Mouse (Mus musculus): Measurements from ENCODE around the gene Slc5a6. TPM values are rescaled to one million over a fixed set of nuclear protein-coding genes. Genes with fewer than 3 reads are reported as not detected.

Gene Slc5a6
- 10.9 and 15.4 TPM in 2 replicates for total RNA-seq (2012; rRNA removed)
- total RNA-seq (2014; rRNA removed), result 8.9 and 9.0 TPM in 2 replicates
- polyA plus RNA-seq (2012; ENCODE audit: insufficient read length, low read depth), result 17.1 and 18.6 TPM in 2 replicates

GRCm38 (mm10) chr5:31048763-31049641 lies at the start of gene Slc5a6:
Gene Slc5a6, minus strand, starts transcription at chr5:31048924.
- no peaks in the 10 kb centered on the region for H3K27me3 ChIP-seq (replicated peaks)
- peak; percentile 74 for DNase-seq (ENCODE audit: extremely low read depth)
- H3K4me1 ChIP-seq (ENCODE audit: control insufficient read depth in 1 of 2, insufficient read depth in 2 of 2), result peaks cover 0 to 30% of the 10 kb centered on the region in 2 experiments; a peak in 2 of 4 replicates
- peak within 1 kb of the TSS; percentile 76 for H3K27ac ChIP-seq (ENCODE audit: insufficient read depth, low read depth)
- in situ Hi-C loops (cut with MboI; ENCODE audit: low pct_ligation_motif_present, low pct_unique_long_range_greater_than_20kb, low sequenced_read_pairs), result no loop called here
- TF ChIP-seq SIN3A (IDR thresholded peaks at IDR 0.05; ENCODE audit: low read length) (peak; percentile 26; the same call in 1 of the 2 replicates), HCFC1 (IDR thresholded peaks at IDR 0.05; ENCODE audit: low read depth, low read length) (peak; percentile 65), MYC (IDR thresholded peaks at IDR 0.05; ENCODE audit: low read depth, low read length) (0 out of 2 replicates have a peak, but pooled peaks have one; percentile 55), ZNF384 (IDR thresholded peaks at IDR 0.05; ENCODE audit: low read depth, low read length) (peak; percentile 80), GABPA (IDR thresholded peaks at IDR 0.05; ENCODE audit: insufficient replicate concordance, low read depth, low read length) (no peak), SMC3 (IDR thresholded peaks at IDR 0.05; ENCODE audit: low read depth, low read length) (peak; percentile 8; the same call in 1 of the 2 replicates), ZMIZ1 (IDR thresholded peaks at IDR 0.05; ENCODE audit: low read depth, low read length) (no peak), NRF1 (IDR thresholded peaks at IDR 0.05; ENCODE audit: low read depth, low read length) (no peak), TBP (conservative IDR thresholded peaks at IDR 0.05; ENCODE audit: low read depth, low read length) (peak; percentile 9; the same call in 1 of the 2 replicates), CTCF (conservative IDR thresholded peaks at IDR 0.05 in 1 of 2, IDR thresholded peaks at IDR 0.05 in 1 of 2; ENCODE audit: low read depth in 2 of 2, low read length in 2 of 2) (peak; percentile 26 to 67; a peak in 2 of 4 replicates)
- H3K36me3 ChIP-seq (replicated peaks in 1 of 2; ENCODE audit: control insufficient read depth in 1 of 2, insufficient read depth in 1 of 2, low read length in 1 of 2), result peaks cover 9 to 29% of the 10 kb centered on the region in 2 experiments
- peaks cover 3% of the 10 kb centered on the region; the same call in 1 of the 2 replicates for H3K79me2 ChIP-seq (replicated peaks; ENCODE audit: control insufficient read depth, extremely low read depth, insufficient read depth, poor library complexity, severe bottlenecking)
- no peaks in the 10 kb centered on the region for H3K9me3 ChIP-seq (replicated peaks; ENCODE audit: low read length)
- H3K4me3 ChIP-seq (replicated peaks in 1 of 3; ENCODE audit: low read depth in 2 of 3, low read length in 2 of 3, poor library complexity in 1 of 3), result peak within 1 kb of the TSS; percentile 78 to 89 (median 89)
- peak within 1 kb of the TSS; percentile 83 for H3K9ac ChIP-seq (ENCODE audit: insufficient read depth, low read depth)
- peak within 1 kb of the TSS; percentile 86 for H3K4me2 ChIP-seq (ENCODE audit: insufficient read depth, low read depth, poor library complexity, severe bottlenecking)
- dilution Hi-C loops (cut with MboI; ENCODE audit: extremely low pct_ligation_motif_present, extremely low pct_unique_long_range_greater_than_20kb, low sequenced_read_pairs), result no loop called here

GRCm38 (mm10) chr5:31095711-31096480 lies 47.2 kb upstream of the Slc5a6 start:
- in situ Hi-C loops (cut with MboI; ENCODE audit: low pct_ligation_motif_present, low pct_unique_long_range_greater_than_20kb, low sequenced_read_pairs) (no loop called here), dilution Hi-C loops (cut with MboI; ENCODE audit: extremely low pct_ligation_motif_present, extremely low pct_unique_long_range_greater_than_20kb, low sequenced_read_pairs) (no loop called here)
- Histone ChIP-seq H3K27ac (ENCODE audit: insufficient read depth, low read depth) (no peak overlapping the region), H3K4me3 (replicated peaks in 1 of 3; ENCODE audit: low read depth in 2 of 3, low read length in 2 of 3, poor library complexity in 1 of 3) (peak overlapping the region in 2 of 3 experiments; percentile 32 to 44), H3K9ac (ENCODE audit: insufficient read depth, low read depth) (no peak overlapping the region), H3K79me2 (replicated peaks; ENCODE audit: control insufficient read depth, extremely low read depth, insufficient read depth, poor library complexity, severe bottlenecking) (no peaks in the 10 kb centered on the region), H3K4me2 (ENCODE audit: insufficient read depth, low read depth, poor library complexity, severe bottlenecking) (peak overlapping the region; percentile 82), H3K27me3 (replicated peaks) (peaks cover 73% of the 10 kb centered on the region), H3K36me3 (replicated peaks in 1 of 2; ENCODE audit: control insufficient read depth in 1 of 2, insufficient read depth in 1 of 2, low read length in 1 of 2) (no peaks in the 10 kb centered on the region), H3K9me3 (replicated peaks; ENCODE audit: low read length) (peaks cover 10% of the 10 kb centered on the region), H3K4me1 (ENCODE audit: control insufficient read depth in 1 of 2, insufficient read depth in 2 of 2) (peaks cover 7 to 22% of the 10 kb centered on the region in 2 experiments)
- DNase-seq (ENCODE audit: extremely low read depth), result no peak
- TF ChIP-seq MAFK (IDR thresholded peaks at IDR 0.05; ENCODE audit: insufficient replicate concordance, low read length), result no peak
- TF ChIP-seq UBTF (IDR thresholded peaks at IDR 0.05; ENCODE audit: low read depth, low read length), result no peak
- TF ChIP-seq NRF1 (IDR thresholded peaks at IDR 0.05; ENCODE audit: low read depth, low read length), result no peak
- no peak for TF ChIP-seq POLR2AphosphoS2 (IDR thresholded peaks at IDR 0.05; ENCODE audit: low read depth, low read length)
- TF ChIP-seq RCOR1 (conservative IDR thresholded peaks at IDR 0.05; ENCODE audit: low read depth, low read length), result no peak
- no peak for TF ChIP-seq HCFC1 (IDR thresholded peaks at IDR 0.05; ENCODE audit: low read depth, low read length)

Data from CH12.LX (cell line).